Mouse (Mus musculus): ENCODE measurements around the gene Ak8. TPM values are rescaled to one million over a fixed set of nuclear protein-coding genes. Genes with fewer than 3 reads are reported as not detected.

Ak8 gene
- total and polyA plus RNA-seq, 3 experiments, result 0.59 TPM; not detected in 2

- intact Hi-C loops (cut with DNase I), result no loop called here
- H3K27me3 ChIP-seq (ENCODE audit: control insufficient read depth, insufficient read depth, low read length), result no peaks in the 10 kb centered on the region
- no peak for DNase-seq
- no peaks in the 10 kb centered on the region for H3K4me1 ChIP-seq (ENCODE audit: control insufficient read depth, insufficient read depth, low read length)
- no peaks in the 10 kb centered on the region for H3K36me3 ChIP-seq (ENCODE audit: control insufficient read depth, insufficient read depth, low read length)
- H3K79me2 ChIP-seq (replicated peaks; ENCODE audit: control insufficient read depth, insufficient read depth, low read length), result no peaks in the 10 kb centered on the region
- H3K4me3 ChIP-seq, result no peak overlapping the region
- WGBS, result 83% methylated on average over 3 of the region's 3 CpGs
- H3K27ac ChIP-seq, result no peak overlapping the region
- TF ChIP-seq CTCF (IDR thresholded peaks at IDR 0.05) (no peak), POLR2A (IDR thresholded peaks at IDR 0.05; ENCODE audit: insufficient read depth, low read depth, low read length) (no peak), EP300 (IDR thresholded peaks at IDR 0.05; ENCODE audit: insufficient read depth, low read depth, low read length) (no peak)
- H3K9ac ChIP-seq (ENCODE audit: low read depth, low read length), result no peak overlapping the region
Observed at GRCm38 (mm10) chr2:28665818-28666217, 34.1 kb upstream of the Ak8 start.

- H3K4me3 ChIP-seq, result no peak overlapping the region
- intact Hi-C loops (cut with DNase I), result no loop called here
- WGBS, result 70% methylated on average over 2 of the region's 2 CpGs
- DNase-seq, result no peak
- H3K79me2 ChIP-seq (replicated peaks; ENCODE audit: control insufficient read depth, insufficient read depth, low read length), result no peaks in the 10 kb centered on the region
- peaks cover 2% of the 10 kb centered on the region; the same call in 1 of the 2 replicates for H3K36me3 ChIP-seq (ENCODE audit: control insufficient read depth, insufficient read depth, low read length)
- H3K4me1 ChIP-seq (ENCODE audit: control insufficient read depth, insufficient read depth, low read length), result no peaks in the 10 kb centered on the region
- TF ChIP-seq CTCF (IDR thresholded peaks at IDR 0.05) (no peak), EP300 (IDR thresholded peaks at IDR 0.05; ENCODE audit: insufficient read depth, low read depth, low read length) (no peak), POLR2A (IDR thresholded peaks at IDR 0.05; ENCODE audit: insufficient read depth, low read depth, low read length) (no peak)
- no peak overlapping the region for H3K9ac ChIP-seq (ENCODE audit: low read depth, low read length)
- no peak overlapping the region for H3K27ac ChIP-seq
- H3K27me3 ChIP-seq (ENCODE audit: control insufficient read depth, insufficient read depth, low read length), result no peaks in the 10 kb centered on the region
Observed at GRCm38 (mm10) chr2:28671438-28671837, 28.5 kb upstream of the Ak8 start.

GRCm38 (mm10) chr2:28676005-28676404, 24.0 kb upstream of the Ak8 start:
- Histone ChIP-seq H3K4me1 (ENCODE audit: control insufficient read depth, insufficient read depth, low read length) (no peaks in the 10 kb centered on the region), H3K79me2 (replicated peaks; ENCODE audit: control insufficient read depth, insufficient read depth, low read length) (no peaks in the 10 kb centered on the region), H3K27ac (no peak overlapping the region), H3K36me3 (ENCODE audit: control insufficient read depth, insufficient read depth, low read length) (peaks cover 2% of the 10 kb centered on the region; the same call in 1 of the 2 replicates), H3K4me3 (no peak overlapping the region), H3K27me3 (ENCODE audit: control insufficient read depth, insufficient read depth, low read length) (no peaks in the 10 kb centered on the region), H3K9ac (ENCODE audit: low read depth, low read length) (no peak overlapping the region)
- intact Hi-C loops (cut with DNase I), result no loop called here
- no peak for DNase-seq
- TF ChIP-seq CTCF (IDR thresholded peaks at IDR 0.05), result no peak
- TF ChIP-seq POLR2A (IDR thresholded peaks at IDR 0.05; ENCODE audit: insufficient read depth, low read depth, low read length), result no peak
- TF ChIP-seq EP300 (IDR thresholded peaks at IDR 0.05; ENCODE audit: insufficient read depth, low read depth, low read length), result no peak
- 87% methylated on average over 8 of the region's 8 CpGs for WGBS

- Histone ChIP-seq H3K27me3 (ENCODE audit: control insufficient read depth, insufficient read depth, low read length) (no peaks in the 10 kb centered on the region), H3K4me3 (no peak overlapping the region), H3K36me3 (ENCODE audit: control insufficient read depth, insufficient read depth, low read length) (no peaks in the 10 kb centered on the region), H3K79me2 (replicated peaks; ENCODE audit: control insufficient read depth, insufficient read depth, low read length) (no peaks in the 10 kb centered on the region), H3K9ac (ENCODE audit: low read depth, low read length) (no peak overlapping the region), H3K4me1 (ENCODE audit: control insufficient read depth, insufficient read depth, low read length) (no peaks in the 10 kb centered on the region), H3K27ac (no peak overlapping the region)
- intact Hi-C loops (cut with DNase I), result no loop called here
- TF ChIP-seq EP300 (IDR thresholded peaks at IDR 0.05; ENCODE audit: insufficient read depth, low read depth, low read length), result no peak
- no peak for TF ChIP-seq POLR2A (IDR thresholded peaks at IDR 0.05; ENCODE audit: insufficient read depth, low read depth, low read length)
- peak; percentile 70 for TF ChIP-seq CTCF (IDR thresholded peaks at IDR 0.05)
- WGBS, result 46% methylated on average over 4 of the region's 4 CpGs
- DNase-seq, result no peak
Observed at GRCm38 (mm10) chr2:28680710-28681109, 19.3 kb upstream of the Ak8 start.

- no peak for TF ChIP-seq POLR2A (IDR thresholded peaks at IDR 0.05; ENCODE audit: insufficient read depth, low read depth, low read length)
- no peak for TF ChIP-seq EP300 (IDR thresholded peaks at IDR 0.05; ENCODE audit: insufficient read depth, low read depth, low read length)
- TF ChIP-seq CTCF (IDR thresholded peaks at IDR 0.05), result no peak
- H3K4me3 ChIP-seq, result no peak overlapping the region
Observed at GRCm38 (mm10) chr2:28681718-28682117, 18.2 kb upstream of the Ak8 start.

GRCm38 (mm10) chr2:28685895-28686294, 14.1 kb upstream of the Ak8 start:
- Histone ChIP-seq H3K36me3 (ENCODE audit: control insufficient read depth, insufficient read depth, low read length) (no peaks in the 10 kb centered on the region), H3K79me2 (replicated peaks; ENCODE audit: control insufficient read depth, insufficient read depth, low read length) (no peaks in the 10 kb centered on the region), H3K4me1 (ENCODE audit: control insufficient read depth, insufficient read depth, low read length) (no peaks in the 10 kb centered on the region), H3K9ac (ENCODE audit: low read depth, low read length) (no peak overlapping the region), H3K27me3 (ENCODE audit: control insufficient read depth, insufficient read depth, low read length) (no peaks in the 10 kb centered on the region), H3K4me3 (no peak overlapping the region), H3K27ac (no peak overlapping the region)
- 87% methylated on average over 7 of the region's 7 CpGs for WGBS
- DNase-seq, result no peak
- intact Hi-C loops (cut with DNase I), result loop anchor here (5.0 kb wide), 1 partner anchor 366 kb away; no protein-coding TSS in a partner anchor
- TF ChIP-seq CTCF (IDR thresholded peaks at IDR 0.05) (no peak), EP300 (IDR thresholded peaks at IDR 0.05; ENCODE audit: insufficient read depth, low read depth, low read length) (no peak), POLR2A (IDR thresholded peaks at IDR 0.05; ENCODE audit: insufficient read depth, low read depth, low read length) (no peak)

More at GRCm38 (mm10) chr2:28681718-28682117, 18.2 kb upstream of the Ak8 start:
- Histone ChIP-seq H3K36me3 (ENCODE audit: control insufficient read depth, insufficient read depth, low read length) (no peaks in the 10 kb centered on the region), H3K27me3 (ENCODE audit: control insufficient read depth, insufficient read depth, low read length) (no peaks in the 10 kb centered on the region), H3K27ac (no peak overlapping the region), H3K79me2 (replicated peaks; ENCODE audit: control insufficient read depth, insufficient read depth, low read length) (no peaks in the 10 kb centered on the region), H3K4me1 (ENCODE audit: control insufficient read depth, insufficient read depth, low read length) (no peaks in the 10 kb centered on the region), H3K9ac (ENCODE audit: low read depth, low read length) (no peak overlapping the region)
- WGBS, result 70% methylated on average over 4 of the region's 4 CpGs
- DNase-seq, result peak in 1 of 2 experiments; percentile 31
- intact Hi-C loops (cut with DNase I), result no loop called here
